Mouse (Mus musculus) bone marrow, adult 2 months (tissue): ENCODE measurements at regions not wholly inside any gene's neighbourhood (a gene's known extent, or its start where the extent isn't known, plus 50 kb on each side); places are given as distances from the start of the nearest gene placed in this dataset.

ENCODE experiments used
- H3K27ac ChIP-seq: fragments of 200-500 bp; 2 replicates; pipeline ENCODE4 v1.5.1; 2012; ENCODE audit warnings: low read depth, mild to moderate bottlenecking, control low read depth, inconsistent platforms, low read length; ENCODE audit not compliant: control insufficient read depth, poor library complexity, insufficient read depth
- H3K4me1 ChIP-seq: fragments of 200-500 bp; 2 replicates; pipeline ENCODE4 v1.6.1; 2011; ENCODE audit warnings: low read length; ENCODE audit not compliant: control insufficient read depth, insufficient read depth
- H3K4me3 ChIP-seq: fragments of 200-500 bp; replicated peaks from 2 replicates; pipeline ENCODE3; 2011; ENCODE audit warnings: mild to moderate bottlenecking, low read depth, low read length, control low read depth; ENCODE audit not compliant: control insufficient read depth
- CTCF ChIP-seq: fragments of 200-500 bp; IDR thresholded peaks from 2 replicates; pipeline ENCODE4 v1.5.1; 2011; ENCODE audit warnings: low read length, control low read depth; ENCODE audit not compliant: control insufficient read depth, insufficient read depth
- POLR2A ChIP-seq: fragments of 200-500 bp; IDR thresholded peaks from 2 replicates; pipeline ENCODE4 v1.6.1; 2011; ENCODE audit warnings: low read depth, mild to moderate bottlenecking, control low read depth, low read length, borderline replicate concordance; ENCODE audit not compliant: control insufficient read depth
- WGBS: fragments of 180-500 bp; shearing (Covaris S2); methylation state at CpG from one replicate; pipeline ENCODE4 v1.1.7; 2018; 5-methylcytosine and 5-hydroxymethylcytosine counted together

DNA sequence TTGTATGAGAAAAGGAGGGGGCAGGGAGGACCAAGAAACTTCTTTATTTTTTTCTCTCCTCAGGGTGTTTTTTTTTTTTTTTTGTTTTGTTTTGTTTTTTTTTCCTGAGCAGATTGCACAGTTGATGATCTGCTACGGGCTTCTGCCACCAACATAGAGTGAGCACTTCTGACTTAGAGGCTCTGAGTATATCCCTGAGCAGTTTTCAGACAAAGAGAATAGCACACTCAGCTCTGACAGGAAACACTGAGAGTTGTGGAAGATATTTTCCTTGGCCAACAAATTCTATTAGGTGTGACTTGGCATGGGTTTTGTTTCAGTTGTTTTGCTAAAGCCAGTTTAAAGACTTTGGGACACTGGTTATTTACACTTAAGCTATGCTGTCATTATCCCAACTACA is 93.8 kb upstream of the Zfp770 start:
- Histone ChIP-seq H3K27ac (no peak overlapping the region), H3K4me3 (no peak overlapping the region), H3K4me1 (no peaks in the 10 kb centered on the region)
- TF ChIP-seq CTCF (no peak), POLR2A (no peak)
- WGBS, result 52% methylated on average over 1 of the region's 1 CpGs

DNA sequence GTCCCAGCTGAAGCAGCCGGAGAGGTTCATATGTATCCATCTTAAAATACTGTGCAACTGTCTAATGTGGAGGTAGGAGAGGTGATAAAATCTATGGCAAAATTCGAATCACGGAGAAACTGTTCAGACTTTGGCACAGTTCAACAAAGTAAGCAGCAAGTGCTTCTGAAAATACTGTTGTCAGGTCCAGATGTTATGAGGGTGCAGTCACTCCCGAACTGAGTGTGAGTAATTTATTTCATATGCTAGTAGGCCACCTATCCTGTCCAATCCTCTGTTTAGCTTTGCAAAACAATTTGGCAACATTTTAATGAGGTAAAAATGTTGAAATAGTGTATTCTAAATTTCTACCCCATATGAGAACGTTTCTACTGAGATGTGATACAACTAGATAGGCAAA is 90.1 kb upstream of the Zfp770 start:
- Histone ChIP-seq H3K27ac (no peak overlapping the region), H3K4me3 (no peak overlapping the region), H3K4me1 (no peaks in the 10 kb centered on the region)
- WGBS, result 72% methylated on average over 5 of the region's 5 CpGs
- TF ChIP-seq POLR2A (no peak), CTCF (no peak)

DNA sequence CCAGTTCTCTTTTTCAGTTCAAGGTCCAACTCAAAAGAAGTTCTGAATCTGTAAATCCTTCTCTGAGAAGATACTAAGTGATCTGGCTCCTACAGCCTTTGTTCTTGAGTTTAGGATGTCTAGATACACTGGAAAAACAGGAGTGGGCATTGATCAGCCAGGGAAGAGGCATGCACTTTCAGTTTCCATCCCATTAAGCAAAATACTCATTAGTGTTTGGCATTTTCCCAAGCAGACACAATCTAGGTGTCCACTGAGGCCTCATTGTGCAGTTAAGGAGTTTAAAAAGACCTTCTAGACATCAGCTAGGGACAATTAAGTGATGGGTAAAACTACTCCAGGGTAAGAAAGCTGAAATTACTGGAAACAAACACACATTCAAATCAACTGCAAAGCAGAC is 74.3 kb upstream of the Zfp770 start:
- Histone ChIP-seq H3K4me1 (no peaks in the 10 kb centered on the region), H3K27ac (no peak overlapping the region), H3K4me3 (no peak overlapping the region)
- TF ChIP-seq POLR2A, result no peak
- TF ChIP-seq CTCF, result no peak

DNA sequence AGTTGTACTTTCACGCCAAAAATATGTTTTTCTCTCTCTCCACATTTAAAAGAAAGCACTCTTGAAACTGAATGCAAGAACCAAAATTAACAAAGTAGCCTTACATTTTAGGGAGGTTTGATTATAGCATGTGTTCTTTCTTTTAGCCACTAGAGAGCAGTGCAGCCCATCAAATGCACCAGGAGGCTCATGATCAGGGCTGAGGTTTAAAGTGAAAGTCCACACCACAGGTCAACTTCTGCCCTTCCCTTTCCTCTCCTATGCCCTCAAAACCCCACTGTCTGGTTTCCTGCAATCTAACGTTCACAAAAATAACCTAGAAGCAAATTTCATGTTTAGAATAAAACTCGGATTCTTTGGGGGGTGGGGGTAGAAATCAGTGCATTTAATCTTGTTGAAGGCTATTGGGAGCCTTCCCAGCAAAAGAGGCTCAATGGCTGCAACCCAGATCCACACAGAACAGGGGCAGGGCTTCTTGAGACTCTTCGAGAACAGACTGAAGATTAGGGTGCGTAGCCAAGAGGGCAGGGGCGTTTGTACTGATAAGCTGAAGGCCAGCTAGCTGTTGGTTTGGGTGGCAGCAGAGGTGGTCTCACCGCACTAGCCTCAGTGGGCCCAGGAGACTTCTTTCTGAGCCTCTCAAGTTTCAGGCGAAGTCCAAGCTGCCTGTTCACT is 59.3 kb upstream of the Zfp770 start:
- WGBS, result 39% methylated on average over 8 of the region's 8 CpGs
- no peak overlapping the region for H3K4me3 ChIP-seq
- no peaks in the 10 kb centered on the region for H3K4me1 ChIP-seq
- 0 out of 2 replicates have a peak, but pooled peaks have one; percentile 27 for TF ChIP-seq CTCF
- no peak for TF ChIP-seq POLR2A
- H3K27ac ChIP-seq, result no peak overlapping the region

DNA sequence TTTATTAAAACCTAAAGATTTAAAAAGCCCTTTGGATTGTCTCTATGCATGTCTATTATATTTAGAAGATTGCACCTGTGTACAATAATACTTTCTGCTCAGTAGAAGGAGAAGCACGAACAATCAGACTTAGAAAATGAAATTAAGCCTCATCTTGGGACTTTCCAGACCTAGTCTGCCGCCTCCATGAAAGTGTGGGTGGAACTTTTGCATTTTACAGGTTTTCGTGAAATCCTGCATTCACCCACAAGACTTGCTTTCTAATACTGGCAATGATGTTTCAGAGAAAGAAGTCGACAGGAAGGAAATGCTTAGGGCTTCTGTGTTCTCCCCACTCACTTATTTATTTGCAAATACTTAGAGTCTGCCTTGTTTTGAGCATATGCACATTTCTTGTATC is 58.3 kb upstream of the Zfp770 start:
- WGBS, result 61% methylated on average over 4 of the region's 4 CpGs
- Histone ChIP-seq H3K27ac (no peak overlapping the region), H3K4me1 (no peaks in the 10 kb centered on the region), H3K4me3 (no peak overlapping the region)
- TF ChIP-seq POLR2A, result no peak
- TF ChIP-seq CTCF, result no peak
